In genomic region chr13:39647367-39647766, GRCm38 (mm10) we compare ENCODE assay signal across 8 mouse cellular contexts.
DNase-seq lines count a peak whose midpoint lies in the region; ATAC-seq lines count a peak whose summit lies in the region.

No protein-coding gene starts in this region.

- H3K9me3 ChIP-seq in liver, embryonic 12.5 days (replicated peaks): no peaks in the 10 kb centered on the region
- no peaks in the 10 kb centered on the region for H3K9me3 ChIP-seq in forebrain, embryonic 16.5 days (ENCODE audit: control insufficient read depth, low read length)

- no peak overlapping the region for H3K4me2 ChIP-seq in liver, embryonic 12.5 days
- no peak overlapping the region for H3K4me2 ChIP-seq in forebrain, embryonic 16.5 days (ENCODE audit: low read length)

- no peak for ATAC-seq in liver, embryonic 12.5 days
- peak; percentile 59; the same call in 1 of the 2 replicates for ATAC-seq in forebrain, embryonic 16.5 days
- ATAC-seq in megakaryocyte progenitor cell, adult 5-6 weeks (replicated peaks; ENCODE audit: poor library complexity): peak; percentile 55; the same call in 1 of the 2 replicates

- no peak overlapping the region for H3K4me3 ChIP-seq in liver, embryonic 12.5 days
- H3K4me3 ChIP-seq in forebrain, embryonic 16.5 days (replicated peaks; ENCODE audit: low read length): no peak overlapping the region

- peak; percentile 15 for DNase-seq in liver
- DNase-seq in cerebellum, adult 11 months: peak; percentile 51
- DNase-seq in layer of hippocampus, postnatal 10 days (ENCODE audit: low spot score in 2 of 2): peak; percentile 54 to 72
- peak; percentile 39 for DNase-seq in testis, postnatal 10 days (ENCODE audit: low spot score)
- no peak for DNase-seq in c-Kit-positive CD71-positive TER-119-positive erythroid progenitor cells, embryonic 14.5 days (ENCODE audit: low spot score)

- no peaks in the 10 kb centered on the region for H3K4me1 ChIP-seq in liver, embryonic 12.5 days
- no peaks in the 10 kb centered on the region for H3K4me1 ChIP-seq in forebrain, embryonic 16.5 days (replicated peaks; ENCODE audit: control insufficient read depth, insufficient read depth, low read length)

- WGBS in liver, embryonic 12.5 days (ENCODE audit: insufficient replicate concordance): 16% methylated on average over 9 of the region's 9 CpGs
- 13% methylated on average over 9 of the region's 9 CpGs for WGBS in forebrain, embryonic 16.5 days

- H3K27ac ChIP-seq in liver, embryonic 12.5 days: no peak overlapping the region
- H3K27ac ChIP-seq in forebrain, embryonic 16.5 days (ENCODE audit: low read length): no peak overlapping the region

- no peaks in the 10 kb centered on the region for H3K27me3 ChIP-seq in liver, embryonic 12.5 days (replicated peaks)
- H3K27me3 ChIP-seq in forebrain, embryonic 16.5 days (replicated peaks; ENCODE audit: control insufficient read depth, insufficient read depth, low read length): no peaks in the 10 kb centered on the region; the same call in 1 of the 2 replicates

- H3K9ac ChIP-seq in liver, embryonic 12.5 days: no peak overlapping the region
- no peak overlapping the region for H3K9ac ChIP-seq in forebrain, embryonic 16.5 days (replicated peaks; ENCODE audit: low read depth, low read length)

- no peaks in the 10 kb centered on the region for H3K36me3 ChIP-seq in liver, embryonic 12.5 days
- H3K36me3 ChIP-seq in forebrain, embryonic 16.5 days (ENCODE audit: control insufficient read depth, insufficient read depth): no peaks in the 10 kb centered on the region
